Mouse (Mus musculus): ENCODE results near the gene Hemk1. TPM values are rescaled to one million over a fixed set of nuclear protein-coding genes. Genes with fewer than 3 reads are reported as not detected.

Gene Hemk1
- total RNA-seq, 4 experiments from 2014 or later = 15.6 to 20.6 (median 18.5) TPM

Other genes starting within 250 kb of the Hemk1 start
- 100 to 1,000 TPM; 105 to 129 (median 117) TPM for gene Dock3, start 106.4 kb downstream of the Hemk1 start, total RNA-seq (2022)
- 1 to 10 TPM; 1.9 to 5.1 (median 3.4) TPM for gene Mapkapk3, start 48.5 kb downstream of the Hemk1 start, total RNA-seq (2022)
- gene Cish, start 42.3 kb downstream of the Hemk1 start, total RNA-seq (2022) = 1 to 10 TPM; 2.1 to 6.1 (median 2.9) TPM
- 1 to 10 TPM; 2.4 to 4.0 (median 3.4) TPM for gene 6430571L13Rik, start 2.3 kb upstream of the Hemk1 start, total RNA-seq (2022)
- 10 to 100 TPM; 14.6 to 21.0 (median 17.0) TPM for gene Cacna2d2, start 61.3 kb upstream of the Hemk1 start, total RNA-seq (2022)
- 10 to 100 TPM; 33.1 to 40.3 (median 36.2) TPM for gene Tmem115, start 195.6 kb upstream of the Hemk1 start, total RNA-seq (2022)
- 10 to 100 TPM; 14.7 to 18.5 (median 16.5) TPM for gene Cyb561d2, start 203.8 kb upstream of the Hemk1 start, total RNA-seq (2022)
- gene Nprl2, start 203.9 kb upstream of the Hemk1 start, total RNA-seq (2022) = 10 to 100 TPM; 39.4 to 46.9 (median 44.5) TPM
- 1 to 10 TPM; 4.5 to 7.8 (median 6.3) TPM for gene Zmynd10, start 208.9 kb upstream of the Hemk1 start, total RNA-seq (2022)
- 10 to 100 TPM; 17.3 to 22.5 (median 19.0) TPM for gene Rassf1, start 213.2 kb upstream of the Hemk1 start, total RNA-seq (2022)
- gene Tusc2, start 224.9 kb upstream of the Hemk1 start, total RNA-seq (2022) = 10 to 100 TPM; 73.2 to 83.4 (median 76.0) TPM
- 10 to 100 TPM; 12.9 to 16.6 (median 16.4) TPM for gene Hyal2, start 229.6 kb upstream of the Hemk1 start, total RNA-seq (2022)
- 1 to 10 TPM; 7.6 to 9.7 (median 8.4) TPM for gene Hyal1, start 238.6 kb upstream of the Hemk1 start, total RNA-seq (2022)
- 10 to 100 TPM; 11.8 to 18.4 (median 15.4) TPM for gene Naa80, start 240.5 kb upstream of the Hemk1 start, total RNA-seq (2022)
- gene Hyal3, start 242.5 kb upstream of the Hemk1 start, total RNA-seq (2022) = 1 to 10 TPM; 1.7 to 2.4 (median 1.9) TPM
- gene Ifrd2, start 249.3 kb upstream of the Hemk1 start, total RNA-seq (2022) = 10 to 100 TPM; 12.4 to 15.4 (median 14.0) TPM